Mouse (Mus musculus): ENCODE data around the gene Plvap.

DNA sequence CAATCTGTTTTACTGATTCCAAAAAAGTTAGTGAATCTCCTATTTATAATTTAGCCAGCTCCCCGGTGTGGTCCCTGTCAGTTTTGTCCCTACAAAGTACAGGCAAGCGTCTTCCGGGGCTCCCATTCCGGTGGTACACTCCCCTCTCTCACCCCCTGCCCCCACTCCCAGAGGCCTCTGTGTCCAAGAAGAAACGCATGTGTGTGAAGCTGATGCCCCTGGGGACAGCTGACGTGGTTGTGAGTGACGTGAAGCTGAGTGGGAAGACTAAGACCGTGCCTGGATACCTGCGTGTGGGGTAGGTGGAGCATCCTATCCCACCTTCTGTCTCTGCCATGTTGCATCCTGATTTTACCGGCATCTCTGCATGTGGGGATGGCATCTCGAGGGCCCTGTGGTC lies 33.5 kb upstream of the Plvap start:
- TF ChIP-seq CTCF (conservative IDR thresholded peaks at IDR 0.05; ENCODE audit: low read length) (no peak), NANOG (IDR thresholded peaks at IDR 0.05; ENCODE audit: borderline replicate concordance, low read length) (no peak)
